18 mouse cellular contexts compared by ENCODE assay signal in the genomic region with DNA sequence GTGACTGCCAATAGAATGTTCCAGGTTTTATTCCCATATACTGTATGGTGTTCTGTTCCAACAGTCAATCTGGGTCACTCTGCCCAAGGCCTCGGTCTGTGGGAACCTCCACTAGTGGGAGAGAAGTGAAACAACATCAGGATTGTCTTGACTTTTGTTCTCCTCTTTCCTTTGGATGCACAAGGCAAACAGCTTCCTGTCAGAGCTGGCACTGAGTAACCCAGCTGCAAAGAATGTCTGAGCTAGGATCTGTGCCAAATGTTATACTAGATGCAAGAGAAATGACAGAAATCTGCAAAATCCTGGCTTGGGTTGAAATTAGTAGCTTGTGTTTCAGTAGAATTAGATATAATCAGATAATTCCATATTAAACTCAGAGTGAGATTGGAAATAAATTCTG.
A peak's percentile ranks its signal among the peaks of the same experiment; 100 is the strongest.
DNase-seq lines count a peak whose midpoint lies in the region; ATAC-seq and TF ChIP-seq lines count a peak whose summit lies in the region.
"Had no signal": no experiment of that assay in that cellular context is flagged by ENCODE, and none has a peak within 500 bp of the region (broad histone marks: within the 10 kb centered on the region; RNA-seq: fewer than 3 reads in every experiment).

No protein-coding gene starts in this region.

- ATAC-seq in forebrain, embryonic 15.5 days (replicated peaks) = 0 out of 2 replicates have a peak, but pooled peaks have one; percentile 23
- no peak for ATAC-seq in forebrain, embryonic 11.5 days (replicated peaks; ENCODE audit: low FRiP score)
- ATAC-seq in midbrain, postnatal 0 days (ENCODE audit: low FRiP score) = no peak
- no peak for ATAC-seq in midbrain, embryonic 14.5 days (ENCODE audit: low FRiP score, low TSS enrichment)
- ATAC-seq in stomach, postnatal 0 days (ENCODE audit: low FRiP score, low TSS enrichment) = no peak
- ATAC-seq: Patski had no signal

- H3K9me3 ChIP-seq in forebrain, embryonic 15.5 days = no peaks in the 10 kb centered on the region
- H3K9me3 ChIP-seq in forebrain, embryonic 11.5 days (ENCODE audit: control insufficient read depth, low read length) = no peaks in the 10 kb centered on the region
- H3K9me3 ChIP-seq in midbrain, postnatal 0 days (ENCODE audit: low read length) = no peaks in the 10 kb centered on the region
- no peaks in the 10 kb centered on the region for H3K9me3 ChIP-seq in midbrain, embryonic 14.5 days (ENCODE audit: control insufficient read depth, low read length)
- no peaks in the 10 kb centered on the region for H3K9me3 ChIP-seq in stomach, postnatal 0 days (ENCODE audit: control insufficient read depth, low read length)
- H3K9me3 ChIP-seq: limb, embryonic 12.5 days; liver, embryonic 13.5 days had no signal

- WGBS in forebrain, embryonic 15.5 days = 67% methylated on average over 1 of the region's 1 CpGs
- WGBS in forebrain, embryonic 11.5 days = 88% methylated on average over 1 of the region's 1 CpGs
- 66% methylated on average over 1 of the region's 1 CpGs for WGBS in midbrain, postnatal 0 days
- 79% methylated on average over 1 of the region's 1 CpGs for WGBS in midbrain, embryonic 14.5 days
- WGBS in stomach, postnatal 0 days = 47% methylated on average over 1 of the region's 1 CpGs

- peak overlapping the region; percentile 60 for H3K27ac ChIP-seq in forebrain, embryonic 15.5 days (replicated peaks)
- no peak overlapping the region for H3K27ac ChIP-seq in forebrain, embryonic 11.5 days (ENCODE audit: low read depth, low read length)
- H3K27ac ChIP-seq in midbrain, postnatal 0 days (ENCODE audit: low read depth, low read length) = 0 out of 2 replicates have a peak overlapping the region, but pooled peaks have one; percentile 3
- H3K27ac ChIP-seq in midbrain, embryonic 14.5 days (replicated peaks; ENCODE audit: low read depth, low read length) = no peak overlapping the region
- no peak overlapping the region for H3K27ac ChIP-seq in stomach, postnatal 0 days (replicated peaks)
- H3K27ac ChIP-seq: left cerebral cortex, adult 2 months; limb, embryonic 12.5 days; liver, embryonic 13.5 days had no signal

- no peak overlapping the region for H3K9ac ChIP-seq in forebrain, embryonic 15.5 days (replicated peaks)
- H3K9ac ChIP-seq in forebrain, embryonic 11.5 days (ENCODE audit: low read length) = no peak overlapping the region
- no peak overlapping the region for H3K9ac ChIP-seq in midbrain, postnatal 0 days (replicated peaks; ENCODE audit: low read length, poor library complexity, severe bottlenecking)
- no peak overlapping the region for H3K9ac ChIP-seq in midbrain, embryonic 14.5 days (replicated peaks; ENCODE audit: low read length)
- no peak overlapping the region for H3K9ac ChIP-seq in stomach, postnatal 0 days (ENCODE audit: low read length)
- H3K9ac ChIP-seq: limb, embryonic 12.5 days; liver, embryonic 13.5 days had no signal

- TF ChIP-seq EP300 in stomach, postnatal 0 days (optimal IDR thresholded peaks at IDR 0.05) = no peak

- peaks cover 23% of the 10 kb centered on the region for H3K4me1 ChIP-seq in forebrain, embryonic 15.5 days
- H3K4me1 ChIP-seq in forebrain, embryonic 11.5 days (replicated peaks; ENCODE audit: control insufficient read depth, insufficient read depth, low read length) = no peaks in the 10 kb centered on the region
- no peaks in the 10 kb centered on the region for H3K4me1 ChIP-seq in midbrain, postnatal 0 days (ENCODE audit: insufficient read depth, low read length)
- 0 out of 2 replicates have a peak, but pooled peaks cover 5% of the 10 kb centered on the region for H3K4me1 ChIP-seq in midbrain, embryonic 14.5 days (ENCODE audit: control insufficient read depth, insufficient read depth, low read length)
- no peaks in the 10 kb centered on the region for H3K4me1 ChIP-seq in stomach, postnatal 0 days (replicated peaks; ENCODE audit: control insufficient read depth, insufficient read depth)
- H3K4me1 ChIP-seq: liver, embryonic 13.5 days had no signal

- no peak overlapping the region for H3K4me3 ChIP-seq in forebrain, embryonic 15.5 days
- no peak overlapping the region for H3K4me3 ChIP-seq in forebrain, embryonic 11.5 days (ENCODE audit: low read depth, low read length)
- no peak overlapping the region for H3K4me3 ChIP-seq in midbrain, postnatal 0 days (ENCODE audit: low read depth, low read length)
- no peak overlapping the region for H3K4me3 ChIP-seq in midbrain, embryonic 14.5 days (replicated peaks; ENCODE audit: low read depth, low read length)
- H3K4me3 ChIP-seq in stomach, postnatal 0 days (ENCODE audit: low read depth, low read length) = no peak overlapping the region
- H3K4me3 ChIP-seq: left cerebral cortex, adult 2 months; limb, embryonic 12.5 days; liver, embryonic 13.5 days; myocyte had no signal

- H3K36me3 ChIP-seq in forebrain, embryonic 15.5 days = no peaks in the 10 kb centered on the region
- H3K36me3 ChIP-seq in forebrain, embryonic 11.5 days (ENCODE audit: control insufficient read depth, insufficient read depth, low read length) = no peaks in the 10 kb centered on the region
- H3K36me3 ChIP-seq in midbrain, postnatal 0 days (ENCODE audit: insufficient read depth, low read length) = no peaks in the 10 kb centered on the region
- H3K36me3 ChIP-seq in midbrain, embryonic 14.5 days (ENCODE audit: control insufficient read depth, insufficient read depth, low read length) = no peaks in the 10 kb centered on the region
- H3K36me3 ChIP-seq in stomach, postnatal 0 days (ENCODE audit: control insufficient read depth, insufficient read depth, low read length) = no peaks in the 10 kb centered on the region
- H3K36me3 ChIP-seq: limb, embryonic 12.5 days; liver, embryonic 13.5 days had no signal

- no peak for DNase-seq in forebrain, embryonic 11.5 days (ENCODE audit: low spot score)
- peak; percentile 6 for DNase-seq in kidney, postnatal 14 days
- DNase-seq in kidney, postnatal 10 days = no peak
- DNase-seq in midbrain, postnatal 0 days (ENCODE audit: low spot score) = peak; percentile 43
- DNase-seq in midbrain, embryonic 14.5 days = no peak
- peak; percentile 1 for DNase-seq in stomach, postnatal 0 days (ENCODE audit: low spot score)
- no peak for DNase-seq in spleen, postnatal 36 days (ENCODE audit: low spot score in 2 of 2)
- DNase-seq: B cell, adult 2 months; cerebellum, adult 11 months; cerebellum, postnatal 14 days; embryo, embryonic 11 days; kidney, adult 2 months; liver, embryonic 13.5 days had no signal

- H3K27me3 ChIP-seq in forebrain, embryonic 15.5 days = no peaks in the 10 kb centered on the region
- no peaks in the 10 kb centered on the region for H3K27me3 ChIP-seq in forebrain, embryonic 11.5 days (ENCODE audit: control insufficient read depth, insufficient read depth, low read length)
- no peaks in the 10 kb centered on the region for H3K27me3 ChIP-seq in midbrain, postnatal 0 days (ENCODE audit: insufficient read depth, low read length)
- H3K27me3 ChIP-seq in midbrain, embryonic 14.5 days (ENCODE audit: control insufficient read depth, insufficient read depth, low read length) = no peaks in the 10 kb centered on the region
- no peaks in the 10 kb centered on the region for H3K27me3 ChIP-seq in stomach, postnatal 0 days (ENCODE audit: control insufficient read depth, insufficient read depth, low read length)
- H3K27me3 ChIP-seq: liver, embryonic 13.5 days; Patski had no signal

- no peak overlapping the region for H3K4me2 ChIP-seq in forebrain, embryonic 15.5 days (replicated peaks)
- H3K4me2 ChIP-seq in forebrain, embryonic 11.5 days (ENCODE audit: low read depth, low read length, severe bottlenecking) = no peak overlapping the region
- H3K4me2 ChIP-seq in midbrain, postnatal 0 days (ENCODE audit: low read depth, low read length, poor library complexity, severe bottlenecking) = no peak overlapping the region
- no peak overlapping the region for H3K4me2 ChIP-seq in midbrain, embryonic 14.5 days (ENCODE audit: low read length)
- no peak overlapping the region for H3K4me2 ChIP-seq in stomach, postnatal 0 days (replicated peaks; ENCODE audit: low read depth)
- H3K4me2 ChIP-seq: limb, embryonic 12.5 days; liver, embryonic 13.5 days had no signal

- no peak for TF ChIP-seq CTCF in midbrain, postnatal 0 days (IDR thresholded peaks at IDR 0.05)
- no peak for TF ChIP-seq CTCF in stomach, postnatal 0 days (IDR thresholded peaks at IDR 0.05; ENCODE audit: low read depth)

Comparison
In these comparisons a context has a peak if more than half of its experiments do, and no peak if none do; other contexts are left out.
1. H3K27ac ChIP-seq: peak in forebrain, embryonic 15.5 days (single experiment) and midbrain, postnatal 0 days (single experiment); none in forebrain, embryonic 11.5 days (single experiment), midbrain, embryonic 14.5 days (single experiment) and stomach, postnatal 0 days (single experiment).
2. DNase-seq: peak in kidney, postnatal 14 days (single experiment), midbrain, postnatal 0 days (single experiment) and stomach, postnatal 0 days (single experiment); none in forebrain, embryonic 11.5 days (single experiment), kidney, postnatal 10 days (single experiment), midbrain, embryonic 14.5 days (single experiment) and spleen, postnatal 36 days (0 of 2).